Mouse (Mus musculus): ENCODE results near the gene Ofcc1.

Ofcc1 gene

GRCm38 (mm10) chr13:40361288-40361687 is at the start of gene Ofcc1:
TSS of gene Ofcc1 (minus strand) at chr13:40361450.
- peak; percentile 8 for DNase-seq

GRCm38 (mm10) chr13:40390120-40390519 is 28.9 kb upstream of the Ofcc1 start:
- DNase-seq, result no peak

GRCm38 (mm10) chr13:40387446-40387845 is 26.2 kb upstream of the Ofcc1 start:
- no peak for DNase-seq

GRCm38 (mm10) chr13:40384962-40385361 is 23.7 kb upstream of the Ofcc1 start:
- no peak for DNase-seq

- no peak for DNase-seq
These were observed 15.5 kb upstream of the Ofcc1 start for GRCm38 (mm10) chr13:40376773-40377172.

GRCm38 (mm10) chr13:40366762-40367161 is 5.5 kb upstream of the Ofcc1 start:
- no peak for DNase-seq

GRCm38 (mm10) chr13:40364855-40365254 is 3.6 kb upstream of the Ofcc1 start:
- DNase-seq, result peak; percentile 5

GRCm38 (mm10) chr13:40360692-40361091 is 558 bp downstream of the Ofcc1 start:
- no peak for DNase-seq

GRCm38 (mm10) chr13:40347045-40347444 is 14.2 kb downstream of the Ofcc1 start:
- DNase-seq, result no peak

- DNase-seq, result no peak
These were observed 37.9 kb downstream of the Ofcc1 start for GRCm38 (mm10) chr13:40323301-40323700.

- no peak for DNase-seq
These were observed 40.3 kb downstream of the Ofcc1 start for GRCm38 (mm10) chr13:40320814-40321525.

GRCm38 (mm10) chr13:40317731-40318130 is 43.5 kb downstream of the Ofcc1 start:
- no peak for DNase-seq

- no peak for DNase-seq
These were observed 46.0 kb downstream of the Ofcc1 start for GRCm38 (mm10) chr13:40315158-40315792.

GRCm38 (mm10) chr13:40292891-40293290 is 68.4 kb downstream of the Ofcc1 start:
- no peak for DNase-seq

GRCm38 (mm10) chr13:40290846-40291245 is 70.4 kb downstream of the Ofcc1 start:
- DNase-seq, result no peak

- DNase-seq, result no peak
These were observed 72.6 kb downstream of the Ofcc1 start for GRCm38 (mm10) chr13:40288650-40289049.

GRCm38 (mm10) chr13:40287266-40288002 is 73.8 kb downstream of the Ofcc1 start:
- DNase-seq, result no peak

- peak; percentile 29 for DNase-seq
These were observed 75.9 kb downstream of the Ofcc1 start for GRCm38 (mm10) chr13:40285234-40285791.

- no peak for DNase-seq
These were observed 80.6 kb downstream of the Ofcc1 start for GRCm38 (mm10) chr13:40280616-40281015.

GRCm38 (mm10) chr13:40267546-40267945 is 93.7 kb downstream of the Ofcc1 start:
- DNase-seq, result no peak

GRCm38 (mm10) chr13:40263087-40263807 is 98.0 kb downstream of the Ofcc1 start:
- peak; percentile 9 for DNase-seq

GRCm38 (mm10) chr13:40258757-40259156 is 102.5 kb downstream of the Ofcc1 start:
- no peak for DNase-seq

- no peak for DNase-seq
These were observed 117.4 kb downstream of the Ofcc1 start for GRCm38 (mm10) chr13:40243821-40244220.

All from kidney, postnatal 14 days (tissue).